Mouse (Mus musculus) intestine, embryonic 15.5 days (tissue): ENCODE measurements around the gene Rad9a. TPM values are rescaled to one million over a fixed set of nuclear protein-coding genes. Genes with fewer than 3 reads are reported as not detected.

Experiments
- ATAC-seq: fragments of 200-750 bp; cut with Nextera tagmentation; 2 replicates; pipeline ENCODE4 v1.8.0; 2017; ENCODE audit warnings: moderate TSS enrichment, moderate library complexity
- H3K27ac ChIP-seq: fragments of 300-500 bp; sonication (generic); 2 replicates; pipeline ENCODE4 v1.5.1; 2015; ENCODE audit warnings: mild to moderate bottlenecking, inconsistent platforms
- H3K27me3 ChIP-seq: fragments of 300-500 bp; sonication (generic); replicated peaks from 2 replicates; pipeline ENCODE4 v1.6.1; 2015; ENCODE audit warnings: inconsistent platforms
- H3K36me3 ChIP-seq: fragments of 300-500 bp; sonication (generic); 2 replicates; pipeline ENCODE4 v1.6.1; 2015; ENCODE audit warnings: inconsistent platforms
- H3K4me1 ChIP-seq: fragments of 300-500 bp; sonication (generic); replicated peaks from 2 replicates; pipeline ENCODE4 v1.6.1; 2015; ENCODE audit warnings: inconsistent platforms
- H3K4me2 ChIP-seq: fragments of 300-500 bp; sonication (generic); replicated peaks from 2 replicates; pipeline ENCODE4 v1.6.1; 2015; ENCODE audit warnings: mild to moderate bottlenecking, inconsistent platforms
- H3K4me3 ChIP-seq: fragments of 300-500 bp; sonication (generic); replicated peaks from 2 replicates; pipeline ENCODE4 v1.5.1; 2015; ENCODE audit warnings: inconsistent platforms
- H3K9ac ChIP-seq: fragments of 300-500 bp; sonication (generic); 2 replicates; pipeline ENCODE4 v1.6.1; 2015; ENCODE audit warnings: inconsistent platforms
- H3K9me3 ChIP-seq: fragments of 300-500 bp; sonication (generic); 2 replicates; pipeline ENCODE4 v1.6.1; 2016; ENCODE audit warnings: inconsistent platforms
- WGBS: fragments of 180-500 bp; shearing (Covaris S2); methylation state at CpG from one replicate; pipeline ENCODE4 v1.1.7; 2015; 5-methylcytosine and 5-hydroxymethylcytosine counted together
- polyA plus RNA-seq: library from polyadenylated mRNA; unstranded; fragments of >200 nt; fragmentation: Nextera tagmentation; extraction: Ambion mirVana; gene quantifications from 2 replicates; pipeline ENCODE4 v1.2.1, GENCODE M21; 2015

Rad9a gene
- polyA plus RNA-seq, 1 experiment from 2014 or later, result 29.3 TPM

DNA sequence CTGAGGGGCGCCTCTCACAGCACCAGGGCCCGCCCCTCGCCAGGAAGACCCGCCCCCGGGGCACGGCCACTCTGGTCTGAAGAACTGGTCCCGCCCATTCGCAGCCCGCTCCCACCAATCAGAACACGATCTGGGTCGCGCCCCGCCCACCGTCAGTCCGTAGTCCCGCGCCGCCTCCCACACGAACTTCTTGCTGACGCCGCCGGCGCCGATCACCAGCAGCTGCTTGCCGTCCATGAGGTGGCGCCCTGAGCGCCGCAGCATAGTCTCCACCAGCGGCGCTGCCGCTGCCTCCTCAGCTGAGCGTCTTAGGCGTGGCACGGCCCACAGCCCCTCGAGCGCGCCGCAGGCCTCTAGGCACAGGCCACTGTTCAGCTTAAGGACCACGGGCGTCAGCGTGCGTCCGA is 32.1 kb downstream of the Rad9a start:
- peaks cover 12% of the 10 kb centered on the region for H3K4me1 ChIP-seq
- no peaks in the 10 kb centered on the region for H3K9me3 ChIP-seq
- no peaks in the 10 kb centered on the region for H3K36me3 ChIP-seq
- peak overlapping the region; percentile 91 for H3K4me2 ChIP-seq
- under 1% methylated on average over 43 of the region's 43 CpGs for WGBS
- H3K27me3 ChIP-seq, result no peaks in the 10 kb centered on the region
- peak overlapping the region; percentile 69 for H3K9ac ChIP-seq
- peak; percentile 97 for ATAC-seq
- H3K27ac ChIP-seq, result peak overlapping the region; percentile 85
- H3K4me3 ChIP-seq, result peak overlapping the region; percentile 46

GRCm38 (mm10) chr19:4166678-4167476 is 34.6 kb downstream of the Rad9a start:
- H3K4me1 ChIP-seq, result peaks cover 22% of the 10 kb centered on the region
- no peaks in the 10 kb centered on the region for H3K9me3 ChIP-seq
- ATAC-seq, result no peak
- no peak overlapping the region for H3K9ac ChIP-seq
- H3K27ac ChIP-seq, result no peak overlapping the region
- H3K4me3 ChIP-seq, result no peak overlapping the region
- no peaks in the 10 kb centered on the region for H3K36me3 ChIP-seq
- no peaks in the 10 kb centered on the region for H3K27me3 ChIP-seq
- WGBS, result 72% methylated on average over 9 of the region's 9 CpGs
- H3K4me2 ChIP-seq, result no peak overlapping the region

- H3K9ac ChIP-seq, result no peak overlapping the region
- ATAC-seq, result no peak
- H3K4me3 ChIP-seq, result no peak overlapping the region
- H3K27ac ChIP-seq, result no peak overlapping the region
- 78% methylated on average over 2 of the region's 2 CpGs for WGBS
- peaks cover 12% of the 10 kb centered on the region for H3K4me1 ChIP-seq
- H3K27me3 ChIP-seq, result no peaks in the 10 kb centered on the region
- H3K9me3 ChIP-seq, result no peaks in the 10 kb centered on the region
- no peaks in the 10 kb centered on the region; the same call in 1 of the 2 replicates for H3K36me3 ChIP-seq
- no peak overlapping the region for H3K4me2 ChIP-seq
Measured at GRCm38 (mm10) chr19:4164721-4165120, 36.7 kb downstream of the Rad9a start.

GRCm38 (mm10) chr19:4164100-4164499 is 37.4 kb downstream of the Rad9a start:
- H3K9me3 ChIP-seq, result no peaks in the 10 kb centered on the region

DNA sequence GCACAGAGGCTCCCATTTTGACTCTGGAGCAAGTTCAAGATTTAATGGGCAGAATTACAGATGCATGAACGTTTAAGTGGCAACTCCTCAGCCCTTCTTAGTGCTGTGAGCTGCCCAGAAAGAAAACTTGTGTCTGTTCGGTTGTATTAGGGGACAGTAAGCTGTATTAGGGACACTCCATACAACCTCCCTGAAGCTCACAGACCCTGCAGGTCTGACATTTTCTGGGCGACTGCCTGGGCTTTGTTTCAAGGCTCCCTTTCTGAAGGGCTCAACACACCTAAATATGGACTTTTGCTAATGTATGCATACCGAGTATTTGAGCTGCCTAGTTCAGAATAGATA is 37.9 kb downstream of the Rad9a start:
- Histone ChIP-seq H3K27ac (peak overlapping the region; percentile 64; the same call in 1 of the 2 replicates), H3K9ac (peak overlapping the region; percentile 37), H3K4me2 (peak overlapping the region; percentile 87), H3K4me3 (peak overlapping the region; percentile 77), H3K4me1 (peaks cover 10% of the 10 kb centered on the region), H3K9me3 (no peaks in the 10 kb centered on the region), H3K27me3 (no peaks in the 10 kb centered on the region), H3K36me3 (peaks cover 10% of the 10 kb centered on the region)
- 34% methylated on average over 4 of the region's 4 CpGs for WGBS
- peak; percentile 34 for ATAC-seq

More at GRCm38 (mm10) chr19:4164100-4164499, 37.4 kb downstream of the Rad9a start:
- no peaks in the 10 kb centered on the region for H3K27me3 ChIP-seq
- H3K4me2 ChIP-seq, result peak overlapping the region; percentile 87; the same call in 1 of the 2 replicates
- H3K4me1 ChIP-seq, result peaks cover 10% of the 10 kb centered on the region
- 75% methylated on average over 3 of the region's 3 CpGs for WGBS
- peaks cover 4% of the 10 kb centered on the region for H3K36me3 ChIP-seq
- no peak overlapping the region for H3K27ac ChIP-seq
- H3K9ac ChIP-seq, result no peak overlapping the region
- ATAC-seq, result no peak
- no peak overlapping the region for H3K4me3 ChIP-seq

DNA sequence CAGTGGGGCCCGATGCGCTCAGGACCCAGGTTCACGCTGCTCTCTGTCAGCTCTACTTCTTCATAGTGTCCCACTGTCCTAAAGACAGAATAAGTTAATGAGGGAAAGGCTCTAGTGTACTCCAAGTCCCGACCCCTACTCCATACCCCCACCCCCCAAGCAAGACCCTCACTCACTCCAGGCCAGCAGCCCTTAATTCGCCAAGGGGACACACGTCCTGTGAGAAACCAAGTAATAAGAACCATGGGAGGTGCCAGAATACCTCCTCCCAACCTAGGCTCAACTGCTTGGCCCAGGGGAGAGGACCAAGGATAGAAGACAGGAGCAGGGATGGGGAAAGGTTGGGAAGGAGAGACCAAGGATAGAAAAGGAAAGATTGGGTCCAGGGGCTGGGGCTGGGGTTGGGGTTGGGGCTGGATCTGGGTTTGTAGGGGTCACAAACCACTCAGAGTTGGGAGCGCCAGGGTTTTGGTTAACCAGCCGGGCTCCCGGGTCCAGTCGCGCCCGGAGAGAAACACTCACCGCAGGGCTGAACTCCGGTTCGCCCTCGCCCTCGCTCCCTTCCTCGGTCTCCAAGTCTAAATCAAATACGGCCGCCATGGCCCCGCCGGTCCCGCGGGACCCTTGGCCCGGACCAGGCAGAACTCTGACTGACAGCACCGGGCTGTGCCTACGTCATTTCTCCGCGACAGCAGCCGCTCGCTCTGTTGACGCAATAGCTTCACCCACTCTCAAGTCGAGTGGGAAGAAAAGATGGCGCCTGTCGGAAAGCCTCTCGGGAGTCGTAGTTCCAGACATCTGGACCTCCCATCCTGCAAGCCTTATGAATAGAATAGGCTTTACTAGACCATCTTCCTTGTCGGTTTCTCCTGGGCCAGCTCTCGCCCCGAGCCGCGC is 38.6 kb downstream of the Rad9a start, which contains the start of gene Rps6kb2:
Gene Rps6kb2 (minus strand): TSS at position 709 of the 897 bp plus-strand sequence.
- Histone ChIP-seq H3K4me3 (peak within 1 kb of the TSS; percentile 77), H3K4me1 (peaks cover 10% of the 10 kb centered on the region), H3K4me2 (peak within 1 kb of the TSS; percentile 87), H3K9ac (peak within 1 kb of the TSS; percentile 72), H3K36me3 (peaks cover 10% of the 10 kb centered on the region), H3K9me3 (no peaks in the 10 kb centered on the region), H3K27me3 (no peaks in the 10 kb centered on the region), H3K27ac (peak within 1 kb of the TSS; percentile 64; the same call in 1 of the 2 replicates)
- peak; percentile 90 for ATAC-seq
- 6% methylated on average over 42 of the region's 42 CpGs for WGBS

- no peak for ATAC-seq
- Histone ChIP-seq H3K4me2 (no peak overlapping the region), H3K4me1 (peaks cover 10% of the 10 kb centered on the region), H3K4me3 (no peak overlapping the region), H3K9me3 (no peaks in the 10 kb centered on the region), H3K27ac (no peak overlapping the region), H3K9ac (no peak overlapping the region), H3K36me3 (peaks cover 16% of the 10 kb centered on the region), H3K27me3 (no peaks in the 10 kb centered on the region)
- 92% methylated on average over 8 of the region's 8 CpGs for WGBS
Measured at GRCm38 (mm10) chr19:4159049-4159448, 42.4 kb downstream of the Rad9a start.

DNA sequence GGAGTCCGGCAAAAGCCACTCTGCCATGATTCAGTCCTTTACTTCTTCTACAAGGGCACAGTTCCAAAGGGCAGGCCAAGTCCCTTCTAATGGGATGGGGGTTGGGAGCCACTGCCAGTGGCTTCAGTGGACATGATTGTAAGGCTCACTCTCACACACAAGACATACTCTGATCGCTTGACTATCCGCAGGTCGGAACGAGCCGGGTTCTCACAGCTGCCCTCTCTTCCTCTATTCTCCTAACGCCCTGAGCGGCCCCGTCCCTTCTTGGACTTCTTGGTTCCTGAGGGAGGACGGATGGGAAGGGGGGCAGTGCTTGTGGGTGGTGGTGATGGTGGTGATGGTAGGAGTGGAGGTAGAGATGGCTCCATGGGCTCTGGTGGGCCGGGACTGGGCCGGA is 44.7 kb downstream of the Rad9a start:
- Histone ChIP-seq H3K27me3 (no peaks in the 10 kb centered on the region), H3K9ac (no peak overlapping the region), H3K9me3 (no peaks in the 10 kb centered on the region), H3K36me3 (peaks cover 18% of the 10 kb centered on the region), H3K4me1 (no peaks in the 10 kb centered on the region), H3K4me2 (no peak overlapping the region), H3K4me3 (no peak overlapping the region), H3K27ac (no peak overlapping the region)
- WGBS, result 90% methylated on average over 12 of the region's 12 CpGs
- no peak for ATAC-seq

GRCm38 (mm10) chr19:4156073-4156579 is 45.3 kb downstream of the Rad9a start:
- no peaks in the 10 kb centered on the region for H3K4me1 ChIP-seq
- no peak overlapping the region for H3K4me2 ChIP-seq
- no peaks in the 10 kb centered on the region for H3K9me3 ChIP-seq
- no peaks in the 10 kb centered on the region for H3K27me3 ChIP-seq
- H3K4me3 ChIP-seq, result no peak overlapping the region
- H3K36me3 ChIP-seq, result peaks cover 19% of the 10 kb centered on the region
- WGBS, result 76% methylated on average over 20 of the region's 20 CpGs
- H3K27ac ChIP-seq, result no peak overlapping the region
- H3K9ac ChIP-seq, result no peak overlapping the region
- no peak for ATAC-seq

- H3K9ac ChIP-seq, result no peak overlapping the region
- H3K4me2 ChIP-seq, result no peak overlapping the region
- peaks cover 25% of the 10 kb centered on the region for H3K36me3 ChIP-seq
- WGBS, result 81% methylated on average over 6 of the region's 6 CpGs
- no peaks in the 10 kb centered on the region for H3K27me3 ChIP-seq
- no peaks in the 10 kb centered on the region; the same call in 1 of the 2 replicates for H3K4me1 ChIP-seq
- no peak for ATAC-seq
- H3K4me3 ChIP-seq, result no peak overlapping the region
- no peaks in the 10 kb centered on the region for H3K9me3 ChIP-seq
- H3K27ac ChIP-seq, result no peak overlapping the region
Measured at GRCm38 (mm10) chr19:4155223-4156072, 46.0 kb downstream of the Rad9a start.

GRCm38 (mm10) chr19:4154437-4155222 is 46.8 kb downstream of the Rad9a start:
- peaks cover 25% of the 10 kb centered on the region for H3K36me3 ChIP-seq
- no peaks in the 10 kb centered on the region for H3K27me3 ChIP-seq
- no peak overlapping the region for H3K4me2 ChIP-seq
- WGBS, result 73% methylated on average over 13 of the region's 13 CpGs
- H3K27ac ChIP-seq, result no peak overlapping the region
- H3K4me1 ChIP-seq, result peaks cover 5% of the 10 kb centered on the region
- H3K9ac ChIP-seq, result no peak overlapping the region
- ATAC-seq, result no peak
- H3K9me3 ChIP-seq, result no peaks in the 10 kb centered on the region
- H3K4me3 ChIP-seq, result no peak overlapping the region
